Mouse (Mus musculus): ENCODE results near the gene Dnaja3. TPM values are rescaled to one million over a fixed set of nuclear protein-coding genes. Genes with fewer than 3 reads are reported as not detected.

The Dnaja3 gene
- 38.2 TPM for polyA plus RNA-seq (2017; shearing (Covaris generic))

DNA sequence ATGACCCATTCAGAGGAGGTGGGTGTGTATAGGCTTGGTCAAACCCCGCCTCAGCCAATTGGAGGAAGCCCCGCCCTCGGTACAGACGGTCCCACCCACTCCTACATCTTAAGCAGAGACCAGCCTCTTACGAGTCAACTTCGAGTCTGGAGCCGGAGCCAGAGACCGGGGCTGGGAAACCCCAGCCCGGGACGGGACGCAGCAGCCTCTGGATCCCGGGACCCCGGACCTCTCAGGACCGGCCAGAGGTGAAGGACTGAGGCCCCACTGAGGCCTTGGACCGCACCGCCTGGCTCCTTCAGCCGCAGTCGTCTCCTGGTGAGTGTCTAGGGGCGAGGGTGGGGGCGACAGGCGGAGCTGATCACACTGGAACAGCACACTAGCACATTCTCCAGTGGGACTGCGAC lies at the start of gene Dnaja3, which contains the start of gene Vasn:
Gene Dnaja3 (plus strand): TSS at position 159 of the 407 bp plus-strand sequence.
Gene Vasn (plus strand): TSS at position 111 of the 407 bp plus-strand sequence.

GRCm38 (mm10) chr16:4593971-4594813 lies 45.6 kb upstream of the Dnaja3 start, which contains the start of gene Glis2:
Gene Glis2 (plus strand): TSS chr16:4594713.

GRCm38 (mm10) chr16:4624481-4625110 lies 15.2 kb upstream of the Dnaja3 start, which contains the start of gene Pam16:
Gene Pam16 (minus strand): TSS chr16:4624988.

DNA sequence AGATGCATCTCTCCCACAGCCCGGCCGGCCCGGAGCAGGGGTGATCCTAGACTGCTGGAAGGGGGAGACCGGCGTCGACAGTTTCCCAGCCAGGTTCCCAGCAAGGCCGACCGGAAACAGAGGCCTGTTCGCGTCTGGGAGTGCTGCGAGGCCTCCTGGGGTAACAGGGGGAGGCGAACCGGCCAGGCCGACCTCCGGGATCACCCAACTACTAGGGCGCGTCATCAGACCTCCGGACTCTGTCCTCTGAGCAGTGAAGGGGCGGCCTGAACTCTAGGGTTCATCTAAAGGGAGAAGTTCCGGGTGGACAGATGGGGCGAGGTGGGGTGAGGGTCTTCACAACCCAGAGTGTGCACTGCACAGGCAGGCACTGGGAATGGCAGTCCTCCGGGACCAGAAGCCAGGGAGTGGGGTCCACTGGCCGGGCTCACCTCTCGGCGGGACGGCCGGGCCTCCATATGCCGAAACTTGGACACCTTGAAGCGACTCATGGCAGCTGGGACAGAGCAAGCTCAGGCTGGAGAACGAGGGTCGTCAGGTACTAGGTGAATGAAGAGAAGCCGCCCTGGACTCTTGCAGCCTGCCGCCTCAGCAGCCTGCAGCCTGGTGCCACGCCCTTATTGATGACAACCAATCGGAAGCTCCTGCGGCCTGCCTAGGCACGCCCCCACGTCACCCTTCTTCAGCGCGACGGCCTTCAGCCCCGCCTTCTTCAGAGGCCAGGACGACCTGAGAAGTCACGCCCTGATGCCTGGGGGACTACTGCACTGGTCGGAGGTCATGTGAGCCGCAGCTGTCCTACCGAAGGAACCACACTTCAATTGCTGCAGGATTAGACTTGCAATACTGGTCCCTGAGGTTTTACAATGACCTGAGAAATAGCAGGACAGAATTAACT lies 39.6 kb downstream of the Dnaja3 start, which contains the start of gene Coro7:
Gene Coro7 (minus strand): TSS at position 657 of the 898 bp plus-strand sequence.

DNA sequence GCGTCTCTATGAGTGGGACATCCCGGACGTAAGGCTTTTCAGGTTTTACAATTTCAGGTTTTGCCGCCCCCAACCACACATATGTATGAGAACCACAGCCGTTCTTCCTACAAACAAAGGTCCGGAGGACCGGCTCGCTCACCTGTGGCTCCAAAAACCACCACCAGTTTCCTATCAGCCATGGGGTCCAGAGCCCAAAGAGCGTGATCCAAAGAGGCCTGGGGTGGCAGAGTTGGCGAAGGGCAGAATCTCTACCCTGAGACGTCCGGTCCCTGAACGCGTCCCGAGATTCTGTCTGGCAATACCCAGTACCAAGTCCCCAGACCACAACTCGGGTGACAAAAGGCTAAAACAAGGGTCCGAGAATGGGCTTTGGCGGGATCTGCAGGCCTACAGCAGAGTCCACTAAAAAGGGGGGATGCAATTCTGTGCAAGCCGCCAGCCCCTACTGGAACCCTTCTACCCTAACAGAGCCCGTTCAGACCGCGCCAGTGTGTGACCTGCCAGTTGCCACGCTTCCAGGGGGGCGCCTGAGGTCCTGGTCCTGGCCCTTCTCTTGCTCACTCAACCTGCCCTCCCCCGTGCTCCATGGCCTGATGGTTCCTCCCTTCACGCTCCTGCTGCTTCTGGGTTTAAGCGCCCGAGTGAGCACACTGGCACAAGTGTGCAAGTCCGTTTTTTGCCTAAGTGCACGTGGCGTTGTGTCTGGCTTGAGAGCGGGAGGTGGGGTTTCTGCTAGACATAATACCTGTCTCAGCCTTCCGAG lies 79.1 kb downstream of the Dnaja3 start, which contains the start of gene Nmral1:
Gene Nmral1 (minus strand): TSS at position 604 of the 766 bp plus-strand sequence.

DNA sequence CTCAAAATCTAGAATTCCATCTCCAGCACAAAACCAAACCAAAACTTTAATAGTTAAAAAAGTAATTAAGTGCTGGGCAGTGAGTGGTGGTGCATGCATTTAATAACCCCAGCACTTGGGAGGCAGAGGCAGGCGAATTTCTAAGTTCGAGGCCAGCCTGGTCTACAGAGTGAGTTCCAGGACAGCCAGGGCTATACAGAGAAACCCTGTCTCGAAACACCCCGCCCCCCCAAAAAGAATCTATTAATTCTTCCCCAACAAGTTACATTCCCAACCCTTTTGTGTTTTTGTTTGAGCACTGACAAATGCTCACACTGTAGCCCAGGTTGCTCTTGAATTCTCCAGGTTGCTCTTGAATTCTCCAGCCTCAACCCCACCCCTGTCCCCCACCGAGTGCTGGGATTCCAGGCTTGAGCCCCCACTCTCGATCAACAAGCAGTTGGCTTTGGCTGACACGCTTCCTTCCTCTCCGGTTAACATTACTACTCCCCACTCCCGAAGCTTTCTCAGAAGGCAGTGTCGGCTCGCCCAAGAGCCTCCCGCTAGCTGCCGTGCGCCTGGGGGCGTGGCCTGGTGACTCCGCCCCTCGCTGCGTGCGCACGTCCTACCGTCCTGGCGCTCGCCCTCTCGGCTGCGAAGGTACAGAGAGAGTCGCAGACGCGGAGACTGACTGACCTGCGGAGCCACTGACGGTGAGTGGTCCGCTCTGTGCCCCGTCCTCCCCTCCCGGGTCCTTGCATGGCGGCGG lies 86.2 kb downstream of the Dnaja3 start, which contains the start of gene Hmox2:
Gene Hmox2 (plus strand): TSS at position 582 of the 748 bp plus-strand sequence.

Other genes starting within 250 kb of the Dnaja3 start
- gene Adcy9, start 219.5 kb upstream of the Dnaja3 start, polyA plus RNA-seq (2017; shearing (Covaris generic)): 0.13 TPM
- not detected for gene Srl, start 98.2 kb upstream of the Dnaja3 start, polyA plus RNA-seq (2017; shearing (Covaris generic))
- 0.95 TPM for gene Tfap4, start 80.1 kb upstream of the Dnaja3 start, polyA plus RNA-seq (2017; shearing (Covaris generic))
- gene Glis2, start 45.3 kb upstream of the Dnaja3 start, polyA plus RNA-seq (2017; shearing (Covaris generic)): 1.0 TPM
- gene Pam16, start 15.0 kb upstream of the Dnaja3 start, polyA plus RNA-seq (2017; shearing (Covaris generic)): 7.0 TPM
- 0.87 TPM for gene Vasn, start within 50 bp of the Dnaja3 start, polyA plus RNA-seq (2017; shearing (Covaris generic))
- 125 TPM for gene Coro7, start 39.8 kb downstream of the Dnaja3 start, polyA plus RNA-seq (2017; shearing (Covaris generic))
- 2.2 TPM for gene Nmral1, start 79.4 kb downstream of the Dnaja3 start, polyA plus RNA-seq (2017; shearing (Covaris generic))
- 57.2 TPM for gene Hmox2, start 86.4 kb downstream of the Dnaja3 start, polyA plus RNA-seq (2017; shearing (Covaris generic))
- gene Cdip1, start 150.3 kb downstream of the Dnaja3 start, polyA plus RNA-seq (2017; shearing (Covaris generic)): 47.7 TPM
- gene 4930562C15Rik, start 195.4 kb downstream of the Dnaja3 start, polyA plus RNA-seq (2017; shearing (Covaris generic)): 0.29 TPM
- 78.3 TPM for gene Ubald1, start 240.3 kb downstream of the Dnaja3 start, polyA plus RNA-seq (2017; shearing (Covaris generic))
- 49.6 TPM for gene Mgrn1, start 246.3 kb downstream of the Dnaja3 start, polyA plus RNA-seq (2017; shearing (Covaris generic))